Mouse (Mus musculus): ENCODE measurements around the gene Tcaf3. TPM values are rescaled to one million over a fixed set of nuclear protein-coding genes. Genes with fewer than 3 reads are reported as not detected.

Tcaf3 gene
- polyA plus RNA-seq, 1 experiment from 2014 or later, result not detected

Other genes starting within 250 kb of the Tcaf3 start
- gene Zyx, start 248.1 kb downstream of the Tcaf3 start, polyA plus RNA-seq (2016; fragmentation: Nextera tagmentation; extraction: Ambion mirVana), result 165 and 193 TPM in 2 replicates
- 3.0 and 4.8 TPM in 2 replicates for gene Epha1, start 224.4 kb downstream of the Tcaf3 start, polyA plus RNA-seq (2016; fragmentation: Nextera tagmentation; extraction: Ambion mirVana)
- not detected in 2 replicates for gene Tas2r143, start 197.5 kb downstream of the Tcaf3 start, polyA plus RNA-seq (2016; fragmentation: Nextera tagmentation; extraction: Ambion mirVana)
- gene Tas2r135, start 192.3 kb downstream of the Tcaf3 start, polyA plus RNA-seq (2016; fragmentation: Nextera tagmentation; extraction: Ambion mirVana), result not detected in 2 replicates
- not detected in 2 replicates for gene Tas2r126, start 163.2 kb downstream of the Tcaf3 start, polyA plus RNA-seq (2016; fragmentation: Nextera tagmentation; extraction: Ambion mirVana)
- gene Olfr458, start 132.5 kb downstream of the Tcaf3 start, polyA plus RNA-seq (2016; fragmentation: Nextera tagmentation; extraction: Ambion mirVana), result 0.19 TPM in 1 of 2 replicates, not detected in the other
- not detected in 2 replicates for gene Olfr457, start 121.4 kb downstream of the Tcaf3 start, polyA plus RNA-seq (2016; fragmentation: Nextera tagmentation; extraction: Ambion mirVana)
- 0.13 TPM in 1 of 2 replicates, not detected in the other for gene Olfr456, start 110.5 kb downstream of the Tcaf3 start, polyA plus RNA-seq (2016; fragmentation: Nextera tagmentation; extraction: Ambion mirVana)
- not detected in 2 replicates for gene Olfr455, start 50.1 kb downstream of the Tcaf3 start, polyA plus RNA-seq (2016; fragmentation: Nextera tagmentation; extraction: Ambion mirVana)
- 3.6 and 3.9 TPM in 2 replicates for gene Tcaf2, start 47.6 kb upstream of the Tcaf3 start, polyA plus RNA-seq (2016; fragmentation: Nextera tagmentation; extraction: Ambion mirVana)
- 56.8 and 62.2 TPM in 2 replicates for gene Tcaf1, start 112.4 kb upstream of the Tcaf3 start, polyA plus RNA-seq (2016; fragmentation: Nextera tagmentation; extraction: Ambion mirVana)
- gene Olfr453, start 141.7 kb upstream of the Tcaf3 start, polyA plus RNA-seq (2016; fragmentation: Nextera tagmentation; extraction: Ambion mirVana), result not detected in 2 replicates
- gene Olfr38, start 158.7 kb upstream of the Tcaf3 start, polyA plus RNA-seq (2016; fragmentation: Nextera tagmentation; extraction: Ambion mirVana), result not detected in 2 replicates
- gene Olfr452, start 187.4 kb upstream of the Tcaf3 start, polyA plus RNA-seq (2016; fragmentation: Nextera tagmentation; extraction: Ambion mirVana), result not detected in 2 replicates
- not detected in 2 replicates for gene Olfr450, start 214.2 kb upstream of the Tcaf3 start, polyA plus RNA-seq (2016; fragmentation: Nextera tagmentation; extraction: Ambion mirVana)
- not detected in 2 replicates for gene Olfr449, start 236.7 kb upstream of the Tcaf3 start, polyA plus RNA-seq (2016; fragmentation: Nextera tagmentation; extraction: Ambion mirVana)